Mouse (Mus musculus): ENCODE measurements around the gene Arhgap29. TPM values are rescaled to one million over a fixed set of nuclear protein-coding genes. Genes with fewer than 3 reads are reported as not detected.

The Arhgap29 gene
- polyA plus RNA-seq, 1 experiment = 13.7 TPM

- H3K36me3 ChIP-seq (ENCODE audit: control insufficient read depth, insufficient read depth) = peaks cover 27% of the 10 kb centered on the region
- no peak overlapping the region for H3K4me2 ChIP-seq (ENCODE audit: low read depth)
- H3ac ChIP-seq (ENCODE audit: control insufficient read depth, insufficient read length) = no peak overlapping the region
- TF ChIP-seq MYOD1 (IDR thresholded peaks at IDR 0.05; ENCODE audit: control insufficient read depth in 1 of 3, insufficient read length in 2 of 3, low read depth in 2 of 3) = no peak
- no peak for TF ChIP-seq TCF12 (IDR thresholded peaks at IDR 0.05; ENCODE audit: insufficient read depth, poor library complexity, severe bottlenecking)
- TF ChIP-seq SRF (IDR thresholded peaks at IDR 0.05; ENCODE audit: control insufficient read depth, insufficient read length, low read depth) = no peak
- no peak for TF ChIP-seq MYOG (IDR thresholded peaks at IDR 0.05; ENCODE audit: control insufficient read depth in 1 of 3, insufficient read depth in 1 of 3, insufficient read length in 2 of 3, low read depth in 2 of 3)
- TF ChIP-seq POLR2A (IDR thresholded peaks at IDR 0.05; ENCODE audit: insufficient read length, low read depth) = no peak
- TF ChIP-seq USF1 (IDR thresholded peaks at IDR 0.05; ENCODE audit: low read depth) = no peak
- no peak for TF ChIP-seq REST (IDR thresholded peaks at IDR 0.05; ENCODE audit: insufficient read depth, insufficient read length)
- no peak for TF ChIP-seq E2F4 (IDR thresholded peaks at IDR 0.05; ENCODE audit: insufficient read depth)
- TF ChIP-seq POLR2AphosphoS2 (IDR thresholded peaks at IDR 0.05; ENCODE audit: insufficient read length, low read depth) = no peak
- TF ChIP-seq TCF3 (IDR thresholded peaks at IDR 0.05; ENCODE audit: insufficient read length, low read depth) = no peak
- TF ChIP-seq CEBPB (IDR thresholded peaks at IDR 0.05; ENCODE audit: insufficient read depth, poor library complexity, severe bottlenecking) = no peak
- no peak for TF ChIP-seq MAX (IDR thresholded peaks at IDR 0.05; ENCODE audit: low read depth)
- H3K79me2 ChIP-seq (ENCODE audit: control insufficient read depth, insufficient read depth) = no peaks in the 10 kb centered on the region
- no peak overlapping the region for H3K4me3 ChIP-seq
- no peaks in the 10 kb centered on the region for H3K27me3 ChIP-seq (ENCODE audit: control insufficient read depth, insufficient read depth, insufficient read length)
Observed at GRCm38 (mm10) chr3:122018421-122018820, 66.1 kb downstream of the Arhgap29 start.

- Histone ChIP-seq H3K36me3 (ENCODE audit: control insufficient read depth, insufficient read depth) (peaks cover 27% of the 10 kb centered on the region), H3K4me2 (ENCODE audit: low read depth) (no peak overlapping the region), H3K4me3 (no peak overlapping the region), H3K27me3 (ENCODE audit: control insufficient read depth, insufficient read depth, insufficient read length) (no peaks in the 10 kb centered on the region), H3ac (ENCODE audit: control insufficient read depth, insufficient read length) (no peak overlapping the region), H3K79me2 (ENCODE audit: control insufficient read depth, insufficient read depth) (no peaks in the 10 kb centered on the region)
- no peak for TF ChIP-seq CEBPB (IDR thresholded peaks at IDR 0.05; ENCODE audit: insufficient read depth, poor library complexity, severe bottlenecking)
- TF ChIP-seq USF1 (IDR thresholded peaks at IDR 0.05; ENCODE audit: low read depth) = no peak
- TF ChIP-seq SRF (IDR thresholded peaks at IDR 0.05; ENCODE audit: control insufficient read depth, insufficient read length, low read depth) = no peak
- TF ChIP-seq MYOG (IDR thresholded peaks at IDR 0.05; ENCODE audit: control insufficient read depth in 1 of 3, insufficient read depth in 1 of 3, insufficient read length in 2 of 3, low read depth in 2 of 3) = no peak
- TF ChIP-seq POLR2A (IDR thresholded peaks at IDR 0.05; ENCODE audit: insufficient read length, low read depth) = no peak
- TF ChIP-seq TCF12 (IDR thresholded peaks at IDR 0.05; ENCODE audit: insufficient read depth, poor library complexity, severe bottlenecking) = no peak
Observed at GRCm38 (mm10) chr3:122019159-122019558, 66.8 kb downstream of the Arhgap29 start.

GRCm38 (mm10) chr3:122021029-122021652 is 68.8 kb downstream of the Arhgap29 start:
- Histone ChIP-seq H3K27me3 (ENCODE audit: control insufficient read depth, insufficient read depth, insufficient read length) (no peaks in the 10 kb centered on the region), H3K4me2 (ENCODE audit: low read depth) (no peak overlapping the region), H3K4me3 (no peak overlapping the region), H3ac (ENCODE audit: control insufficient read depth, insufficient read length) (no peak overlapping the region), H3K79me2 (ENCODE audit: control insufficient read depth, insufficient read depth) (no peaks in the 10 kb centered on the region), H3K36me3 (ENCODE audit: control insufficient read depth, insufficient read depth) (peaks cover 10% of the 10 kb centered on the region)
- TF ChIP-seq CEBPB (IDR thresholded peaks at IDR 0.05; ENCODE audit: insufficient read depth, poor library complexity, severe bottlenecking) = no peak
- no peak for TF ChIP-seq MYOG (IDR thresholded peaks at IDR 0.05; ENCODE audit: control insufficient read depth in 1 of 3, insufficient read depth in 1 of 3, insufficient read length in 2 of 3, low read depth in 2 of 3)
- TF ChIP-seq USF1 (IDR thresholded peaks at IDR 0.05; ENCODE audit: low read depth) = no peak
- no peak for TF ChIP-seq SRF (IDR thresholded peaks at IDR 0.05; ENCODE audit: control insufficient read depth, insufficient read length, low read depth)
- TF ChIP-seq E2F4 (IDR thresholded peaks at IDR 0.05; ENCODE audit: insufficient read depth) = no peak
- no peak for TF ChIP-seq REST (IDR thresholded peaks at IDR 0.05; ENCODE audit: insufficient read depth, insufficient read length)
- TF ChIP-seq TCF12 (IDR thresholded peaks at IDR 0.05; ENCODE audit: insufficient read depth, poor library complexity, severe bottlenecking) = no peak
- no peak for TF ChIP-seq POLR2A (IDR thresholded peaks at IDR 0.05; ENCODE audit: insufficient read length, low read depth)
- no peak for TF ChIP-seq TCF3 (IDR thresholded peaks at IDR 0.05; ENCODE audit: insufficient read length, low read depth)
- no peak for TF ChIP-seq MAX (IDR thresholded peaks at IDR 0.05; ENCODE audit: low read depth)
- TF ChIP-seq POLR2AphosphoS2 (IDR thresholded peaks at IDR 0.05; ENCODE audit: insufficient read length, low read depth) = no peak
- TF ChIP-seq MYOD1 (IDR thresholded peaks at IDR 0.05; ENCODE audit: control insufficient read depth in 1 of 3, insufficient read length in 2 of 3, low read depth in 2 of 3) = no peak

GRCm38 (mm10) chr3:122022355-122022754 is 70.0 kb downstream of the Arhgap29 start:
- Histone ChIP-seq H3K4me3 (no peak overlapping the region), H3K27me3 (ENCODE audit: control insufficient read depth, insufficient read depth, insufficient read length) (no peaks in the 10 kb centered on the region), H3ac (ENCODE audit: control insufficient read depth, insufficient read length) (no peak overlapping the region), H3K79me2 (ENCODE audit: control insufficient read depth, insufficient read depth) (no peaks in the 10 kb centered on the region), H3K4me2 (ENCODE audit: low read depth) (no peak overlapping the region), H3K36me3 (ENCODE audit: control insufficient read depth, insufficient read depth) (no peaks in the 10 kb centered on the region)
- TF ChIP-seq REST (IDR thresholded peaks at IDR 0.05; ENCODE audit: insufficient read depth, insufficient read length) (no peak), SRF (IDR thresholded peaks at IDR 0.05; ENCODE audit: control insufficient read depth, insufficient read length, low read depth) (no peak), POLR2AphosphoS2 (IDR thresholded peaks at IDR 0.05; ENCODE audit: insufficient read length, low read depth) (no peak), MYOD1 (IDR thresholded peaks at IDR 0.05; ENCODE audit: control insufficient read depth in 1 of 3, insufficient read length in 2 of 3, low read depth in 2 of 3) (no peak), CEBPB (IDR thresholded peaks at IDR 0.05; ENCODE audit: insufficient read depth, poor library complexity, severe bottlenecking) (no peak), MYOG (IDR thresholded peaks at IDR 0.05; ENCODE audit: control insufficient read depth in 1 of 3, insufficient read depth in 1 of 3, insufficient read length in 2 of 3, low read depth in 2 of 3) (no peak)

GRCm38 (mm10) chr3:122026676-122027075 is 74.3 kb downstream of the Arhgap29 start:
- peak overlapping the region; percentile 22 for H3K4me2 ChIP-seq (ENCODE audit: low read depth)
- H3K36me3 ChIP-seq (ENCODE audit: control insufficient read depth, insufficient read depth) = no peaks in the 10 kb centered on the region
- H3K27me3 ChIP-seq (ENCODE audit: control insufficient read depth, insufficient read depth, insufficient read length) = no peaks in the 10 kb centered on the region
- no peak overlapping the region for H3ac ChIP-seq (ENCODE audit: control insufficient read depth, insufficient read length)
- no peaks in the 10 kb centered on the region for H3K79me2 ChIP-seq (ENCODE audit: control insufficient read depth, insufficient read depth)
- H3K4me3 ChIP-seq = no peak overlapping the region
- TF ChIP-seq TCF3 (IDR thresholded peaks at IDR 0.05; ENCODE audit: insufficient read length, low read depth) = no peak
- no peak for TF ChIP-seq TCF12 (IDR thresholded peaks at IDR 0.05; ENCODE audit: insufficient read depth, poor library complexity, severe bottlenecking)

Data from myocyte (in vitro differentiated cells).